Mouse (Mus musculus): ENCODE results near the gene Eef1akmt3. TPM values are rescaled to one million over a fixed set of nuclear protein-coding genes. Genes with fewer than 3 reads are reported as not detected.

Eef1akmt3 gene
- polyA plus RNA-seq, 1 experiment, result 0.38 TPM

DNA sequence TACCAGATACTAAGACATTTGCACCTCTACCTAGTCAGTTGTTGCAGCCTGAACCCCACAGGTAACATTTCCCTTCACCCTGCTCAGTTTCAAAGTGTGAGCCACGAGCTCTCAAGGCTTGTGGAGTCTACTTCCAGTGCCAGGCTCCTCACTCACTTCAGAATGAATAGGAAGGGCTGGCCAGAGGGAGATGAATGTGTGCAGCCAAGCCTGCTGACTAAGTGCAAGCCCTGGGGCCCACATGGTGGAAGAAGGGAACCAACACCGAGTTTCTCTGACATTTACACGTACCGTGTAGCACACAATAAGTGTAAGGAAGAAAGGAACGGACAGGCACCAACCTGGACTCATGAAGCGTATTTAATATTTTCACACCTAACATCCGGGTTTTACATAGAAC lies 37.5 kb downstream of the Eef1akmt3 start:
- H3K4me3 ChIP-seq (replicated peaks; ENCODE audit: extremely low read depth, low read depth, low read length), result no peak overlapping the region
- 0 out of 2 replicates have a peak, but pooled peaks cover 2% of the 10 kb centered on the region for H3K4me1 ChIP-seq (ENCODE audit: control insufficient read depth, insufficient read depth, low read length)
- DNase-seq, result no peak
- no peak for TF ChIP-seq CTCF (IDR thresholded peaks at IDR 0.05; ENCODE audit: insufficient read depth, low read length)
- TF ChIP-seq POLR2A (IDR thresholded peaks at IDR 0.05; ENCODE audit: borderline replicate concordance, extremely low read depth, low read depth, low read length), result no peak
- WGBS, result 78% methylated on average over 7 of the region's 7 CpGs

DNA sequence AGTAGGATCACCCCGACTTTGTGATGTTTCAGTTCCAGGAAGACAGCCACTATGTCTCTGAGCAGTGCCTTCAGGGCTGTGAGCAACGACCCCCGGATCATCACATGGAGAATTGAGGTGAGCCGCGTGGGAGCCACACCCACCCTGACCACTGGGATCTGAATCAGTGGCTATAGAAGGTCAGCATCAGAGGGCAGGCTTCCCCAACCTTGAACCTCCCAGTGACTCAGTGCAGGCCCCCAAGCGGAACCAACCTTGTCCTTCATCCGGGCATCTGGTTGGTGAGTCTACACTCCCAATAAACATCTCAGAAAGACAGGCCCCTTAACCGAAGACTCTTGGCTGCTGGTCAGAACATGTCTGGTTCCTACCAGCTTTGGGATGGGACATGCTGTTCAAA lies 38.0 kb downstream of the Eef1akmt3 start:
- WGBS, result 81% methylated on average over 8 of the region's 8 CpGs
- H3K4me3 ChIP-seq (replicated peaks; ENCODE audit: extremely low read depth, low read depth, low read length), result no peak overlapping the region
- 0 out of 2 replicates have a peak, but pooled peaks cover 2% of the 10 kb centered on the region for H3K4me1 ChIP-seq (ENCODE audit: control insufficient read depth, insufficient read depth, low read length)
- TF ChIP-seq CTCF (IDR thresholded peaks at IDR 0.05; ENCODE audit: insufficient read depth, low read length), result no peak
- no peak for TF ChIP-seq POLR2A (IDR thresholded peaks at IDR 0.05; ENCODE audit: borderline replicate concordance, extremely low read depth, low read depth, low read length)
- no peak for DNase-seq

DNA sequence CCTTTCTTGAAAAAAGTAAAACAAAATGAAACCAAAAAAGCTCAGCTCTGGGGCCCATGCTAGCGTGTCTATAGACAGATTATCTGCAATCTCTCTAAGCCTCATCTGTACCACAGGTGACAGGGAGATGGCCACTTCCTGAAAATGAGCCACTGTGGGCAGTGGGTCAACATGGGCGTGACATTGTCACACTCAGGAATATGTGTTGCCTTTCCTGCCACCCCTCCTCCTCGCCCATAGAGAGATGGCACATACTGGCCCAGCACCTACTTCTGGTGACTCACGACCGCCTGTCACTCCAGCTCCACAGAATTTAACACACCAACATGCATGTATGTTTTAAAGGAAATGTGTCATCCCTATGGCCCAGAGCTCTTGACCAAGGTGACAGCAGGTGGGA lies 38.5 kb downstream of the Eef1akmt3 start:
- DNase-seq, result no peak
- 77% methylated on average over 5 of the region's 5 CpGs for WGBS
- H3K4me3 ChIP-seq (replicated peaks; ENCODE audit: extremely low read depth, low read depth, low read length), result no peak overlapping the region
- TF ChIP-seq CTCF (IDR thresholded peaks at IDR 0.05; ENCODE audit: insufficient read depth, low read length), result no peak
- no peak for TF ChIP-seq POLR2A (IDR thresholded peaks at IDR 0.05; ENCODE audit: borderline replicate concordance, extremely low read depth, low read depth, low read length)
- 0 out of 2 replicates have a peak, but pooled peaks cover 2% of the 10 kb centered on the region for H3K4me1 ChIP-seq (ENCODE audit: control insufficient read depth, insufficient read depth, low read length)

DNA sequence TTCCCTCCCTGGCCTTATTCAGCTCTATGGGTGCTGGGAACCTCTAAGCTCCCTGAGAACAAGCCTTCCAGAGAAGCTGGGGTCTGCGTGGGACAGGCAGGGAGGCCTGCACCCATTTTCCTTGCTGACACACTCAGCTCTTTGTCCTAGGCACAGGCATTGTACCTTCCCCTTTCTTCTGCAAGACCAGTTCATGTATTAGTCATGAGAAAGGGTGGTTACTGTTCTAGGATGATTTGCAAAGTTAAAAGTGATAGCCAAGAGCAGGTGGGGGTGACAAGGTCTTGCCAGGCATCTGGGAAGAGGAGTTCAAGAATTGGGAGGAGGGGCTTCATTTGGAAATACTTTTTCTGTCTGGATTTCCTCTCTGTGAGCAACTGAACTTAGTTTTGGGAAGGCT lies 39.3 kb downstream of the Eef1akmt3 start:
- 81% methylated on average over 1 of the region's 1 CpGs for WGBS
- DNase-seq, result no peak
- Histone ChIP-seq H3K4me1 (ENCODE audit: control insufficient read depth, insufficient read depth, low read length) (0 out of 2 replicates have a peak, but pooled peaks cover 2% of the 10 kb centered on the region), H3K4me3 (replicated peaks; ENCODE audit: extremely low read depth, low read depth, low read length) (no peak overlapping the region)
- TF ChIP-seq CTCF (IDR thresholded peaks at IDR 0.05; ENCODE audit: insufficient read depth, low read length), result no peak
- no peak for TF ChIP-seq POLR2A (IDR thresholded peaks at IDR 0.05; ENCODE audit: borderline replicate concordance, extremely low read depth, low read depth, low read length)

DNA sequence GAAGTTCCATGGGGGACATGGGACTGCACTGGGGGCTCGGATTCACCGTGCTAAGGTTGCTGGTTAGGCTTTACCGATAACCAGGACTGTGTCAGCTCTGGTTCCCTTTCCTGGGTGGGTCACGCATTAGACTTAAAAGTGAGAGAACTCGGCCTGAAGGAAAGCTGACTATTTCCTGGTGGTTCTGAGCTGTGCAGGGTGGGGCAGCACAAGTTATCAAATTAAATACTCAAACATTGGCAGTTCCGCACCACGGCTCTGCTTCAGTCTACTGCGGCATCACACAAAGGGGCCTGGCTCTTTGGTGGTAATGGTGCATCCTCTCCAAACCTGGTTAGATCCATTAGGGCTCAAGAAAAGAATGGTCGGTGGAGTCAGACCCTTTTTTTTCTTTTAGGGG lies 40.0 kb downstream of the Eef1akmt3 start:
- TF ChIP-seq POLR2A (IDR thresholded peaks at IDR 0.05; ENCODE audit: borderline replicate concordance, extremely low read depth, low read depth, low read length), result no peak
- TF ChIP-seq CTCF (IDR thresholded peaks at IDR 0.05; ENCODE audit: insufficient read depth, low read length), result no peak
- no peak overlapping the region for H3K4me3 ChIP-seq (replicated peaks; ENCODE audit: extremely low read depth, low read depth, low read length)
- no peak for DNase-seq
- H3K4me1 ChIP-seq (ENCODE audit: control insufficient read depth, insufficient read depth, low read length), result 0 out of 2 replicates have a peak, but pooled peaks cover 2% of the 10 kb centered on the region
- 52% methylated on average over 9 of the region's 9 CpGs for WGBS

DNA sequence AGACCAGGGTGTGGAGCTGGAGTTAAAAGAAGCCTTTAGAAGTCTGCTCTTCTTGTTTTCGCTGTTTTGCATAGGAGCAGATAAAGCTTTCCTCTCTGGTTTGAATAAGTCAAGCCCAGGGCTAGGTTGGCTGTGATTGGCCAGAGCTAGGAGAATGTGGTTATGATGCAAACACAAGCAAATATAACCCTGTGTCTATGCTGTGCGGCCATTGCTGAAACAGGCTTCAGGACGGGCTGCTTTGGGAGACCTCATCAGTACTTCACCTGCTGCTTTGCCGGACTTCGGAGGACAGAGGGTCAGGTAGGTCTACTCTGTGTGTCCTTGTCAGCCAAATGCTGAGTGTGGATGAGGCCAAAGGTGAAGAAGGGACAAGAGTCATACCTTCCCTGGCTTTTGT lies 40.8 kb downstream of the Eef1akmt3 start, which contains the start of gene Avil:
Gene Avil (plus strand): TSS at position 181 of the 400 bp plus-strand sequence.
- WGBS, result 78% methylated on average over 5 of the region's 5 CpGs

DNA sequence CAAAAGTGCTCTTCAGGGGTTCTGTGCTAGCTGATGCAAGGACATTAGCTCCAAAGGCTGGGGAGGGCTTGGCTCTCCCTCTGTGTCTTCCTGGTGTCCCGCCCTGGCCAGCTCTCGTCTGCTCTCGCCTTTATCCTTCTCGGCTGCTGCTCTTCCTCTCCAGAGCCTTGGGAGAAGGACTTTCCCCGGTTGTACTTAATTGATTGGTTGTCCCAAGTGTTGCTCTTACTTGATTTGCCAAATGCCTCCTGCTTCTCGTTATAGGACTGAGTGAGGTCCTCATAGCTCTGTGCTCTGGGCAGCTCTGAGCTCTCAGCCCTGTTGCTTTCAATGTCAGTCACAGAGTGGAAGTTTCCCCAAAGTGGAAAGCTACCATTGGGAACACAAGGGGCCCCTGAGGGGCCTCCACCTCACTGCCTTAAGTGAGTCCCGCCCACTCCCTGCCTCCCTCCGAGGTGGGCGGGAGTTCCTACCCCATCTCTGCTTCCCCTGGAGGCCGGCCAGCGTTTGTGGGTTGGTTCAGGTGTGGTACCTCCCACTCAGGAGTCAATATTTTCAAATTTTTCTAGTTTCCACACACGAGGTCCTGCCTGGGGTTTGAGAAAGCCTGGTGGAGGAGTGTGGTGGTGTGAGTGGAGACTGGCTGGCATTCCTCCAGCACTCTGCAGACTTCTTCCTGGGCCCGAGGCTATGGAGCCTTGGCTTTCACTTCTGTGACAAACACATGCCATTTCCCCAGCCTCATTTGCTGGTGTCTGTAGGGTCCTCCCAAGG lies 43.8 kb downstream of the Eef1akmt3 start:
- 47% methylated on average over 13 of the region's 13 CpGs for WGBS
- no peak overlapping the region for H3K4me3 ChIP-seq (replicated peaks; ENCODE audit: extremely low read depth, low read depth, low read length)
- TF ChIP-seq POLR2A (IDR thresholded peaks at IDR 0.05; ENCODE audit: borderline replicate concordance, extremely low read depth, low read depth, low read length) (no peak), CTCF (IDR thresholded peaks at IDR 0.05; ENCODE audit: insufficient read depth, low read length) (no peak)
- DNase-seq, result no peak
- H3K4me1 ChIP-seq (ENCODE audit: control insufficient read depth, insufficient read depth, low read length), result 0 out of 2 replicates have a peak, but pooled peaks cover 2% of the 10 kb centered on the region

More for the DNA sequence above, 40.8 kb downstream of the Eef1akmt3 start, which contains the start of gene Avil:
- DNase-seq, result no peak
- no peak for TF ChIP-seq CTCF (IDR thresholded peaks at IDR 0.05; ENCODE audit: insufficient read depth, low read length)
- TF ChIP-seq POLR2A (IDR thresholded peaks at IDR 0.05; ENCODE audit: borderline replicate concordance, extremely low read depth, low read depth, low read length), result no peak
- no peak within 1 kb of the TSS for H3K4me3 ChIP-seq (replicated peaks; ENCODE audit: extremely low read depth, low read depth, low read length)
- 0 out of 2 replicates have a peak, but pooled peaks cover 2% of the 10 kb centered on the region for H3K4me1 ChIP-seq (ENCODE audit: control insufficient read depth, insufficient read depth, low read length)

DNA sequence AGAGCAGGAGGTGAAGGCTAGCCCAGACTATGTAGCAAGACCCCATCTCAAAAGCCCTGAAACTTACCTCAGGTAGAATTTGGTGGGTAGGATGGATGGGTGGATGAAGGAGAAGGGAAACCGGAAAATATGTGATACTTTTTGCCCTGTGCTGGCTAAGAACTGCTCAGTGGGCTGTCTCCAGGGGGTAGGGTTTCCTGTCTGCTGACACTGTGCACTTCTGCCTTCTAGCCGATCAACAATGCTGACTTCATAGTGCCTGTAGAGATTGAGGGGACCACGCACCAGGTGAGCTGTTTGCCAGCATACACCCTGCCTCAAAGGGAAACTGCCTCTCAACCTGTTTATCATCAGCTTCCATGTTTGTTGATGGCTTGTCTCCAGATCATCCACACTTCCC lies 47.7 kb downstream of the Eef1akmt3 start:
- TF ChIP-seq POLR2A (IDR thresholded peaks at IDR 0.05; ENCODE audit: borderline replicate concordance, extremely low read depth, low read depth, low read length), result no peak
- no peak for TF ChIP-seq CTCF (IDR thresholded peaks at IDR 0.05; ENCODE audit: insufficient read depth, low read length)
- no peak overlapping the region for H3K4me3 ChIP-seq (replicated peaks; ENCODE audit: extremely low read depth, low read depth, low read length)
- no peak for DNase-seq
- 52% methylated on average over 3 of the region's 3 CpGs for WGBS
- peaks cover 15% of the 10 kb centered on the region for H3K4me1 ChIP-seq (ENCODE audit: control insufficient read depth, insufficient read depth, low read length)

DNA sequence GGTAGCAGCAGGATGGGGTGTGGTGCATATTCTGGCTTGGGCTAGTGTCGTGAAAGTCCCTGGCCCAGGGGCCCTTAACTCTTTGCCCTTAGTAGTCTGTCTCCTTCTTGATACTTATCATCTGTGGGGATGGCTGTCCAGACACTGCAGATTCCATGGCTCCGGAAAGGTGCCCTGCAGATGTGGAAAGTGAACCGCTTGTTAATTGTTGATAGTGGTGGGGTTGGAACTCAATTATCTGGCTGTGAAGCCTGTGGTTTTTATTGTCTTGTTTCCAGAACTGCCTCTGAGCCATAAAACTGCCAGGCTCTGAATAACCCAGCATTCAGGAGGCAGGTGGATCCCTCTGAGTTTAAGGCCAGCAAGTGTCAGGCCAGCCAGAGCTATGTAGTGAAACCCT lies 49.6 kb downstream of the Eef1akmt3 start:
- DNase-seq, result no peak
- TF ChIP-seq CTCF (IDR thresholded peaks at IDR 0.05; ENCODE audit: insufficient read depth, low read length) (no peak), POLR2A (IDR thresholded peaks at IDR 0.05; ENCODE audit: borderline replicate concordance, extremely low read depth, low read depth, low read length) (no peak)
- Histone ChIP-seq H3K4me3 (replicated peaks; ENCODE audit: extremely low read depth, low read depth, low read length) (no peak overlapping the region), H3K4me1 (ENCODE audit: control insufficient read depth, insufficient read depth, low read length) (peaks cover 34% of the 10 kb centered on the region)
- WGBS, result 45% methylated on average over 3 of the region's 3 CpGs

Measured in lung, adult 2 months (tissue).